Mouse (Mus musculus) embryo, embryonic 10 days (tissue): ENCODE data around the gene Kcnj15.

Source experiments
- DNase-seq: peaks from one replicate; pipeline ENCODE4 v3.0.0-alpha.2; 2015; ENCODE audit warnings: low spot score

The Kcnj15 gene

DNA sequence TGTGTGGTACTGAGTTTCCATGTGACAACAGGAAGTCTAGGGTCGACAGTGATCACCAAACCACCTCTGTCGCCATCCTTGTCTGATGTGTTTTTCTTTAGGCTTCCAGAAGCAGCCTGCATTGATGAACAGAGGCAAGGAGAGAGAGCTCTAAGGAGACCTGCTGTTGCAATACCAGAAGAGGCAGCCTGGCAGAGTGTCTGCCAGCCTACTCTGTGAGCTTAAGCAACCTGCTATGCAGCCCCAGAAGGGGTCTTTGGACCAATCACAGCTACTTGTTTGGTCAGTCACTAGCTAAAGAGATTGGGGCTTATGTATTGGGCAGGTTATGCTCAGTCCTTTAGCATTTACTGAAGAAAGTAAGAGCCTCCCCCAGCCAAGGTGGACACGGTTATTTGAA lies 11.9 kb upstream of the Kcnj15 start:
- DNase-seq = no peak

DNA sequence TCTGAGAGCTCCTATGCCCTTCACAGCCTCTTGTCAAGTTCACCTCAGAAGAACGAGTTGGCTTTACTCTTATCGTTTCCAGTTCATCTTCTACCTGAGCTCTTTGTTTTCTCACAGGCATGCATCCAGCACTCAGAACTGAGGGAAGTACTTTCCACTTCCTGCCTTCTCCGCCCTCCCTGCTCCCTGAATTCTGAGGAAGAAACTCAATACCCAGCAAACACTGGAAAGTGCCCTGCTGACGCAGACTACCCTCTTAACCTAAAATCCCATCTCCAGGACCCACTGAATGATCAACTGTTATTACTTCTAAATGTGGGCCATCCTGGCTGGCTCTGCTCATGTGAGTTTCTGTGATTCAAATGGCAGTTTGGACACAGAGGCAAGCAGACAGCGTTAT lies 8.7 kb upstream of the Kcnj15 start:
- no peak for DNase-seq

DNA sequence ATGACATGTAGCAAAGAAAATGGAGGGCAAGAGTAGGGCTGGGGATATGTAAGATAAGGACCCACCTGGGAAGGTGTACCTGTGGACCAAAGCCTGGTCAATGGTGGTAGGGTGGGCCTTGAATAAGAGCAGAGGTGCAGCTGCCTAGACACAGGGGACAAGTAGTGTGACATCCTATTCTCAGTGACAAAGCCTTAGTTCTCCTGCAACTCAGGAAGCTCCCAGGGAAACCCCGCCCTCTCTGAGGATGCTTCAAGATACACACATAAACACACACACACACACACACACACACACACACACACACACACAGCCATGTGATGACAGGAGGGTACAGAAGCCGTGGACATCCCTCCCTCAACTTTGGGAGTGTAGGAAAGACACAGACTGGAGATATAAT lies 710 bp upstream of the Kcnj15 start:
- DNase-seq = no peak

DNA sequence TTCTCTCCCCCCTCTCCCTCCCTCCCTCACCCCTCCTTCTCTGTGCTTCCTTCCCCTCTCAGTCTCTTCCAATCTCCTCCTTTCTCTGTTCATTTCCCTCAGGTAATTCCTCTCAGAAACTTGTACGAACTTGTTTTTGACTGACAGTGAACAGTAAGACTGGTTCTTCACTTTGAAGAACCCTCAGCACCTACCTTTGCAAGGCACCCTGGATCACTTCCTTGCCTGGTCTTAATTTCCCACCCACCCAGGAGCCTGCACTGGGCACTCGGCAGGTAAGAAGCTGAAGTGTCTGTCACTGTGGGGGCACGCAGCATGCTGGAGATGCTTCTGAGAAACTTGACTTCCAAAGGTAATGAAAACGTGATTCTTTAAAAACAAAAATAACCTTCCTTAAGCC lies 742 bp downstream of the Kcnj15 start:
- DNase-seq = no peak

DNA sequence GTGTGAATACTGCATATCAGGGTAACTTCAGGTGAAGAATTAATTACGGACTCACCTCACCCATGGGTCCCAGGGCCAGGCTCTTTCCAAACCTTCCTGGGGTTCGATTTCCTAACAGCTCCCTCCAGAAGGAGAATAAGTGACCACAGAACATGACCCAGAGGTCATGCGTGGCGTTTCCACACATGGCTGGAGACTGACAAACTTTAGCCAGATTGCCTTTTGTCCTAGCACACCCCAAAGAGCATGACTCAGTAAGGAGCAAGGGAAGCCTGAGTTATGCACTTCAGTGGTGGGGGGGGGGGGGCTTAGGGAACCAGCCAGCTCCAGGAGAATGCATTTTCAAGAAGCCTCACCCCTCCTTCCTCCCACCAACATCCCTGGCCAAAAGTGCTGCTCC lies 2.1 kb downstream of the Kcnj15 start:
- DNase-seq = no peak

DNA sequence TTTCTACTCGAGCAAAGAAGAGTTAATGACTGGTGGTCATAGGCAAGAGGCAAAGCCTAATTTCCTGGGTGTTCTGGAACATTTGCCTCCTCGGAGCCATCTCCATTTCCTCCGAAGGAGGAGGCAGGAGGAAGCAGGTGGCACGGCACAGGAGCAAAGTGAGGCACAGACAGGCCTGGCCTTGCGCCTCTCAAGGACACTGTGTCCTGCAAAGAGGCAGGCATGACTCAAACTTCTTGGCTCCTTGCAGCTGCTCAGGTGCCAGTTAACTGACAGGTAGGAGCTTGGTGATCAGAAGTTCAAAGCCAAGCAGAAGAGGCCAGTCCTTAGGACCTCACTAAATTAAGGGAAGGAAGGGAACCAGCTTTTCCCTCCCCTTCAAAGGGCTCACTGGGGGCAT lies 3.3 kb downstream of the Kcnj15 start:
- no peak for DNase-seq

DNA sequence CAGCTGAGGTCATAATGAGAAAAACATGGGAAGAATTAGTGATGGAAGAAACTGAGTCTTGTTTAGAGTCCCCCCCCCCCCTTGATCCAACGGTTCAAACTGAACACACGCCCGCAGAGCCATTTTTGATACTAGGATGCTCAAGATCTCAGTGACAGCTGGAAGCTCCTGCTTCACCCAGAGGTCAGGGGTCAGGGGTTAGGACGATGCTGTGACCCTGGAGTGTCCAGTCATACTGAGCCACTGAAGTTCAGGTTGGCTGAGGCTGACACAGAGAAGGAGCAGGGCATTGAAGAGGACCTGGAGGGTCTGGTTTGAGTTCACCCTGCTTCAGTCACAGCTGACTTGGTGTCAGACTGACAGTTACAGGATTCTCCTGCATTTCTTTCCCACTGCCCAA lies 4.4 kb downstream of the Kcnj15 start:
- peak; percentile 38 for DNase-seq

DNA sequence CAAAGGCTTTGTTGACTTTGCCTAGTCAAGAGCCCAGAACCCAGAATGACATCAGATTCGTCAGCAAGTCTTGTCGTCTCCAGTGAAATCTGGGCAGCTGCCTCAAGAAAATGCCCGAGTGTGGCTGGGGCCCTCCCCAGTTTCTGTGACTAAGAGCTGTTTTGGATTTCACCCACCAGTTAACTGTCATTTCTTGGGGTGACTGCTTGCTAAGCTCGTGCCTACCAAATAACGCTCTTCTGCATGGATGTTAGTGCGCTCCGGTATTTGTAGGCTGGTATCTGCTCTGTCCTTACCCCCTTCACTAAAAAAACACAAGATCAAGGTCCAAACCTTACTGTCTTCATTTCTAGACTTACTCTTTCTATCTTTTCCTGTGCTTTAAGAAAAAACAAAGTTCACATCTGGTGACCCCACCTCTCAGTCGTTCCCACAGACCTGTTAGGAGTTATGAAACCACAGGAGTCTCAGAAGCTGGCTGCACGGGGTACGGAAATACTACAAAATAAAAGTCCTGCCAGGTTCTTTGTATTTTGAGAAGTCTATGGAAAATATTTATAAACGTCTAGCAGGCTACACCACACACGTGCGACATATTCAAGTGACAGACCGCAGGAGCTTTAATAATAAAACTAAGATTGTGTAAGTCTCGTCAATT lies 5.5 kb downstream of the Kcnj15 start:
- no peak for DNase-seq

DNA sequence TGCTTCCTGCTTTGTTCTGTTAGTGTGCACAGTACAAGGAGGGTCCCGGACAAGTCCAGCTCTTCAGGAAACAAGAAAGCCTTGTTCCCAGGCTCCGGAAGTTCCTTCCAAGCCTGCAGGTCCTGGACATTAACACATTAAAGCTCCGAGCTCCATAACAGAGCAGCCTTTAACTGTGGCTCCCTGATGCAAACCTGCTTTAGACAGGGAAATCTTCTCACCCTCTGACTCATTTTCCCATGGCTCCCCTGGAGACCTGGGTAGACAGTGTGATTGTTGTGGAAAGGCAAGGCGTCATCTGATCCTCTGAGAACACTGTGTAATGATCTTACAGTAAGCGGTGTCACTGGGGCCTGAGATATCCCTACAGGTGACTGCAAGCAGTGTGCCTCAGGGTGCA lies 7.0 kb downstream of the Kcnj15 start:
- DNase-seq = no peak

DNA sequence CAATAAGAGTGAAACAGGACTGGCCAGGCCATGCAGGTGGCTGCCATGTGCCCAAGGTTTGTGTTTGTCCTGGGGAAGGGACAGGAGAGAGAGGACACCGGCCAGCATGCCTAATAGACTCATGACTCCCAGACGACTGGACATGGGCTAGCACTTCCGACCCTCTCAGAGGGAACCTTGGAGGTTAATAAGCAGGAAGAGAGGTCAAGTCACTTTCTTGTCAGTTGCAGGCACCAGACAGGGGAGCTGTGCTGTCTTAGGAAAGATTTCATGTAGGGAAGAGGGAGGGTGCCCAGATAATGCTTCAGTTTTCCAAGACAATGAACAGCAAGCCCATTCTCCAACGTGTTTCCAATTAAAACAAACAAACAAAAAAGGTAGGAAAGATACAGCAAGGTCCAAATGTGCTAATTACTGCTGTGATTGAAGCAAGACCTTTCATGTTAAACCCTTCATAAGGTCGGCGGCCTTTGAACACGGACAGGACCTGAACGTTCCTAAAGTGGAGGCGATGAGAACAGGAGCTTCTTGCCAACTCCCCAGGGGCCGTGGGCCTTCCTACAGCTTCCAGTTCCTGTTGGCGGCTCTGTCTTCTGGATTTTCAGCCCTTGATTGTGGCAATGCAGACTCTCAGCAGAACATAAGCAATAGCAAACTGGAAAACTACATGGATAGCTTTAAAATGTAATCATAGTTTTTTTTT lies 10.3 kb downstream of the Kcnj15 start:
- DNase-seq = peak; percentile 59

DNA sequence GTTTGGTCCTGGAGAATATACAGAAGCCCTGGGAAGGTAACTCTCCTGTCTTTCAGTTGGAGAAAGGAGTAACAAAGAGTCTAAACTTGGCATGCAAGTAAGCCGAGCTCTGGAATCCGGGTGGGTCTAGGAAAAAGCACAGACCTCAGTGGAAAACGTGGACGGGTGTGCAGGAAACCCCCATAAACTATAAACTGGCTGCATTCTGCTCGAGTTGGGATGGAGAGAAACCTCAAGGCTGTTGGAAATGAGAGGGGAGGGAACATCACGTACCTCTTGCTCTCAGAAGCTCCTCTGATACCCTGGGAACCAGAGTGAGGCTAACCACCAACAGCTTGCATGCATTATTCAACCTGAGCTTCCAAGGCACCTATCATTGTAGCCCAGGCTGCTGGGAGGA lies 12.3 kb downstream of the Kcnj15 start:
- DNase-seq = no peak

DNA sequence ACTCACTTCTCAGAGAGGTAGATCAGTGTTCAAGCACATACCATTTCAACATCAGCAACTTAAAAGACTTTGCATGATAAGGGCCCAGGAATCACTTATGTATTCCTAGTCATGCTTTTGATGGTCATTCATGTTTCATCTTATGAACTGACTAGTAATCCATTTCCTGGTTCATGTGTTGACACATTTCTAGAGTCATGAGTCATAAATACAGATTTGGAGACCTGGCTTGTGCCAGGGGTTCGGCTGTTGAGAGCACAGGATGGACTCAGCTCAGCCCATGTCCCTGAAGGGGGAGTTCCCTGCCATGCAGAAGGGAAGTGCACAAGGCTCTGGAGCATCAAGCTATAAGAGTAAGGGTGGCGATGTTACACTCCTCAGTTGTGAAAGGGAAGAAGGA lies 15.7 kb downstream of the Kcnj15 start:
- DNase-seq = no peak

DNA sequence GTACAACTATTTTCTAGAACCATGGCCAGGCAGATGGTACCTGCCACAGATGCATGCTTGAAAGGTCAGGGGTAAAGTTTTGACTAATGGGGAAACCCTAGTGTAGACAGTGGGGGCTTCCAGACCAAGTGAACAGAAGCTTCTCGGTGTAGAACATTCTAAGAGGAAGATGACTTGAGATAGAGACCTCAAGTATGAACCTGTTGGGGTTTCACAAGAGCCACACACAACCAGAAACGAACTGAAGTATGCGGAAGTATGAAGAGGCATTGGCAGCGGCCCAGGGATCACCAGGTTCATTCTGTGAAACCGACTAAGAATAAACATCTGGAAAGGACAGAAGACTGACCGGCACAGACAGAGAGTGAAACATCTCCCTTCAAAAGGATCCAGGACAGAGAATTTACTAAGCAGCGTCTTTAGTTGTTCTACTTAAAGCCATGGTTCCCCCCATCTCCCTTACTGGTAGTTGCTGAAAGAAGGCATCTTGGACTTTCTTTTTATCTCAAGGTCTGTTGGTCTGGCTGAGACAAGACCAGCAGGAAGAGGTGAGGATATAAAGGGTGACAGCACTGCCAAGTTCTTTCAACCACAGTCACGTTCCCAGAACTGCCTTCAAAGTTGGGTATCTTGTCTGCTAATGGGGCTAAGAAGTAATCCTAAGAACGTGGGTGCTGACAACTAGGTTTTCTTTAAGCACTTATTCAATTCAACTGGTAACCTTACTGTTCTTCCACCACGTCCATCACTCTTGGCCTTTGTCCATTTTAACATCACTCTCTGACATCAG lies 18.6 kb downstream of the Kcnj15 start:
- DNase-seq = no peak

DNA sequence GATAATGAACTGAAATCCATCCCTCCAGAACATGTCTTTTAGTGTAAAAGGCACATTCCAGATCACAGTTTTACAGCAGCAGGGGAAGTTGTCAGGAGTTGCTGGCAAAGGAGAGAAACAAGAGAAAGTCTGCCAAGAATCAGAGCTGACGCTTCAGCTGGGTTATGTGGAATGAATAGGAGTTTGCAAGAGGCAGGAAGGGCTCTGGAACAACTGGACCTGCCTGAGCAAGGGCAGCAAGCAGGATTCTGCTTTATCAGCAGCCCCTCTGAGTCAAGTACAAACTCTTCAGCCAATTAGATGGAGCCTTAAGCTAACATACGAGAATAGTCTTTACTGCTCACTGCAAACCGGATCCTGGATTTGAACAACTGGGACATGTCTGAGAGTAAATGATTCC lies 21.7 kb downstream of the Kcnj15 start:
- DNase-seq = no peak

DNA sequence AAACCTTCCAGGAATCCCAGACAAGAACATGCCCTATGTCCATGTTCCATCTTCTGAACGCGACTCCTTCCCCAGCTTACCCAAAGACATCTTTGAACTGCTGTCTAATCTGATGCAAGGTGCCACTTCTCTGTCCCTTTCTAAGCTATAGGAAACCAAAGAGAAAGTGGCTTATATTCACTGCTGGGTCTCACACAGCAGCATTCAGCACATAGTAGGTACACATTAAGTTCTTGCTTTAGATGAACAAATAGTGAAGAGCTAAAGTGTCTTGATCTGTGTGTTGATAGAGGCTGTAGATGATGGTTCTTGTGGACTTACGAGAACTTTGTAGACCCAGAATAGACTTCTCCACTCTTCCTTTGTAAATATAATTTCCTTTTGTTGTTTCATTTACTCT lies 23.0 kb downstream of the Kcnj15 start:
- no peak for DNase-seq

DNA sequence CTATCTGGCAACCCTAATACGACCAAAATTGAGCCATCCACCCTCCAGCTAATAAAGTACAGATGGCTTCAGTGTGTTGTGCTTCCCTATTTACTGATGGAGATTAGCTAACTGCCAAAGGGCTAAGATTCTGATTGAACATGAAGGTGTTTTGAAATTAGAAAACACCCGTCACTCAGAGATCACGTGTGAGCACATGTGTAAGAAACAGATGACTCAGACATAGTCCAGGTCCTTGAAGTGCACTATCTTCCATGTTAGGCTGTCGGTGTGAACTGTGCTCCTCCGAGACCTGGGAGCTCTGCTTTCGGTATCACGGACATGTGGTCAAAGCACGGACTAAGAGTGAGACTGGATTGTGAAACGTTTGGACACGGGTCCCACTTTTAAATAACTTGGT lies 26.0 kb downstream of the Kcnj15 start:
- no peak for DNase-seq

DNA sequence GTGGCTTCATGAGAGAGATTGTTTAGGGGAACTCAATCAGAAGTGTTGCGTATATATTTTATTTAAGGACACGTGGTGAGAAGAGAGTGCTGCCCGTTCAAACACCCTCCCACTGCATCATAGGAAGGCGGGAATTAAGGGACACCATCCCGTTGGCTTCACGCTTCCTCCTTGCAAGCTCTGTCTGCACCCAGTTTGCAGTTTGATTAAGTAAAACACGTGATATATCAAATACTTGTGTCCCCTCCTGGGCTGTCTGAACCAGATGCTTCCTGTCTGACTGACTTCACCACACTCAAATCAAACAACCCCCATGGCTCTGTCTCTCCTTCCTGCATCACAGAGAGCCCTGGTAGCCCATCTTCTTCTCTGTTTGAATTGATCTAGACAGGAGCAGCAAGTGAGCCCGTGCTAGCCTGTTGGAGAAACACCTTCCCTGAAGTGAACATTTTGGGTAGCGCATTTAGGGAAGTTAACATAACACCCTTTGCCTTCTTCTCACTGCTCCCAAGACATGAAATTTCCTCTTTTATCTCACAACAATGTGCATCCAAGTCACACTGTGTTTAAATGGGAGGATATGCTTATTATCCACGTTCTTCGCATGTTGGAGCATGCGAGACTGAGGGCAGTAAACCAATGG lies 26.8 kb downstream of the Kcnj15 start:
- DNase-seq = no peak

DNA sequence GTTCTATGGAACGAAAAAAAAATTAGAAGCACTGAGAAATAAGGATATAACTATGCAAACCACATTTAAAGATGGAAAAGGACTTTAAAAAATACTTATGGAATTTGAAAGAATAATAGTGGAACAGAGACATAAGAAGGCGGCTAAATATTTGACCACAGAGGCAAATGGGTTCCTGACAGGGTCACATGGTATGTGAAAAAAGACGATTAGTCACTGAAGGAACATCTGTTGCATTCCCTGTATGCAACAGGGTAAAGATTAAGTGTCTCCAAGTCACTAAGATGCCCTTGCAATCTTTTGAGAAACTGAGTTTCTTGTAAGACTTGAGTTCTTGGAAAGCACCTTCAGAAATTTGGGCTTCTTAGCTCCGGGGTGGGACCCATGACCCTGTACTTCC lies 27.7 kb downstream of the Kcnj15 start:
- DNase-seq = no peak

DNA sequence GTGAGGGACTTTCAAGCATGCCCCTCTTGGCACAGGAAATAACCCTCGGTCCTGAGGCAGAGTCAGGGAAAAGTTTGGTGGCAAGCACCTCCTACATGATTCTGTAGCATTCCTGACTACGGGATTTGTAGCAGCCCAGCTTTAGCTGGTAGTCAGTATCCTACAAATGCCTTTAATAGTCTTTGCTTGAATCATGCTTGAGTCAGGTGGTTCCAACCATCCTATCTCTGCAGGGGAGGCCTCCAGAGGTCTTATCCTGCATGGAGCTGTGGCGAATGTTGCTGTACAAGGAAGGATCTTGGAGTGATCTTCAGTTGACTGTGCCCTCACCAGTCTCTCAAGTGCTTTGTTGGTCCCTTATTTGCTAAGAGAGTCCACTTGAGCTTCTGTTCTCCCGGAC lies 28.4 kb downstream of the Kcnj15 start:
- DNase-seq = no peak

DNA sequence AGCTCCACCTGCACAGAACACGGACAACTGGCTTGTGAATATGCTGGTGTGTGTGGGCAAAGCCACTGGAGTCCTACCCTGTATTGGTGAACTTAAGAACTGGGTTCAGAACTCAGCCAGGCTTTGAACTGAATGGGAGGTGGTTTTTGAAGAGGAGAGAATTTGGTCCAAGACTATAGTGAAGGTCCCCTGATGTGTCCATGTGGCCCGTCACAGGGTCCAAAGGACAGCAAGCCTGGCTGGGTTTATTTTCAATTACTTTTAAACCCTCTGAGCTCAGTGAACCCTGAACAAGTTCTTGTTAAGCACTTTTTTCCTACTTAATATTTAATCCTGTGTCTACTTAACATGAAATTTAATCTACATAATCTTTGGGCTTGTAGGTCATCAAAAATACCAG lies 30.3 kb downstream of the Kcnj15 start:
- no peak for DNase-seq

DNA sequence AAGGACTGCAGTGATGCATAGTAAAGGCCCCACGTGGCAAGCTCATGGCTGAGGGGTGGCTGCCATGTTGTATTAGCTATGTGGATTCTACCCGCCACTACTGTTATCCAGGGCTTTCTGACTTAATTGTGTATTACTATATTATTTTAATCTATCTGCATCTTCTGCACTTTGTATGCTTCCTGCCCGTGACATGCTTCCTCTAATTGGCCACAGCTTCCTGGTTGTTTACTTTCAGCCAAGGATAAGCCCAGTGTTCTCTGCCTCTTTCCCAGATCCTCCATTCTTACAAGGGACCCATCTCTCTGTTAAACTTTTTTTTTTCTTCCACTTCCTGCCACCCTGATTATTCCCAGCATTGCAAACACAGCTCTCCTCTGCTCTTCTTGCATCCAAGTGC lies 32.0 kb downstream of the Kcnj15 start:
- no peak for DNase-seq

DNA sequence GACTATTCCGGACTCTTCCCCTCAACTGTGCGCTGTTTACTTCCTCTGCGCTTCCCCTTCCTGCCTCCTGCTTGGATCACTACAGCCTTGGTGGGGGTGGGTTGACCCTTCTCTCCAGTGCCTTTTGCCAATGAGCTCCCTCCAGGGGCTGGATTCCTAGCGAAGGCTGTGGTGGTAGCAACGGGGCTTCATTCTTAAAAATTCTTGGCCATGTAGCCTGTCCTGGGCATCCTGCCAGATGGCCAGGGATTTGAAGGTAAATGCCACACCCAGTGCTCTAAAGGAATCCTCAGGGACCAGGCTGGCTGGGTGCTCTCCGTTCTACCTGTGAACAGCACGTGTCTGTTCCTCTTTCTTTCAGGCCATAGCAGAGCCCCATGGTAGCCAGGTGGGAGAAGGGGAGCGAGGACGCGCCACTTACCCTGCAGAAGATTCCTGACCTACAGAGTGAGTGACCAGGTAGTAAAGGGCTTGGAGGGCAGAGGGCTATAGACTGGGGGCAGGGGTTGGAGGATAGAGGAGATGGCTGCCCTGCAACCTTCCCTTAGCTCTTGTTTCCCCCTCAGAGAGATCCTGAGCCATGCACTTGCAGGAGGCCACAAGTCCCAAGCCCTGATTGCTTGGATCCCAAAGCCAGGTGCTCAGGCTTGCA lies 34.2 kb downstream of the Kcnj15 start:
- DNase-seq = no peak
